Mouse (Mus musculus) left cerebral cortex, adult 8-10 months (tissue): ENCODE data around the gene Sh3kbp1. TPM values are rescaled to one million over a fixed set of nuclear protein-coding genes. Genes with fewer than 3 reads are reported as not detected.

Source experiments
- DNase-seq, 2 experiments: peaks; one replicate each; pipeline ENCODE4 v3.0.0; 2022; ENCODE audit warnings: low spot score in 2 of 2
- total RNA-seq, 4 experiments: library from RNA; stranded (reverse); gene quantifications; 2 replicates each; pipeline ENCODE4 v1.2.4; 2022

Sh3kbp1 gene
- total RNA-seq, 4 experiments from 2014 or later: 56.2 to 61.8 (median 59.0) TPM

DNA sequence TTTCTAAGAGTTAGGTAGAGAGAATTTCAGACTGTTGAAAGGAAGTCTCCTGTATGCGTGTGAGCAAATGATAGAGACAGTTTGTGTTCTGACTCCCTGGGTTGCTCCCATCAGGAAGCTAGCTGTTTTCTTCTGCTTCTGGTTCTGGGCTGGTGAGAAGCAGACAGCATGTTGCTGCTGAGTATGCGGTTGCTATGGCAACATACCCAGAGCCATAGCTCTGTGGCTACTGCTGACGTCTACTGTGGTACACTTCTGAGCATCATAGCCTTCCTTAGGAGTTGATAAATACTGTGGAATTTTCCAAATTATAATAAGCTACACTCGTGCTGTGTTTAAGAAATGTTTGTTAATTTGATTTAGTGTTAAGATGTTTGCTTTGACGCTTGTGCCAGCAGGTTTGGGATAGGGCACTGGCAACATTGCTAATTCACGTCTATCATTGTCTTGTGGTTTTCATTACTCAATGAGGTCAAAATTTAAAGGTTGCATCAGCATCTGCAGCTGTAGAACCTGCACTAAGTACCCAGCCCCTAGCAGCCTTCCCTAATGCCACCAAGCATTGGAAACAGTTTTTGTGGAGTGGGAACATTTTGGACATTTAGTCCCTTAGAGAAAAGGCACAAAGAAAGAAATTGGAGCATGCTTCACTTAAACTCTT, 202.2 kb downstream of the Sh3kbp1 start:
- DNase-seq: peak in 1 of 2 experiments; percentile 59

DNA sequence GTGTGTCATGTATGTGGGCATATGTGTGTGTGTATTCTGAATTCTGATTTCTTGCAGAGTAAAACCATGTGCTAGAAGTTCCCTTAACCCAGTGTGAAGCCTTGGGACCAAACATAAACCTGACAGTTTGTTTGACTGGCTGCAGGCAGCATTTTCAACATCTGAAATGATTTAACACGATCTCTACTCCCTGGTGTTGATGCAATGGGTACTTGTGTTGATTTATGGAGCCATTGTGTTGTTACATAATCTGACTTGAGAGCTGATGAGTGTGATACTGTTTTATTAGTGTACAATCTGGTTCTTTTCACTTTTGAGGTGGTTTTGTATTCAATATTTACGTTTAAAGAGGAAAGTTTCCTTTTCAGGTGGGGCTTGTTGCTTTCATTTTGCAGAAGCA, 204.1 kb downstream of the Sh3kbp1 start:
- DNase-seq: no peak

DNA sequence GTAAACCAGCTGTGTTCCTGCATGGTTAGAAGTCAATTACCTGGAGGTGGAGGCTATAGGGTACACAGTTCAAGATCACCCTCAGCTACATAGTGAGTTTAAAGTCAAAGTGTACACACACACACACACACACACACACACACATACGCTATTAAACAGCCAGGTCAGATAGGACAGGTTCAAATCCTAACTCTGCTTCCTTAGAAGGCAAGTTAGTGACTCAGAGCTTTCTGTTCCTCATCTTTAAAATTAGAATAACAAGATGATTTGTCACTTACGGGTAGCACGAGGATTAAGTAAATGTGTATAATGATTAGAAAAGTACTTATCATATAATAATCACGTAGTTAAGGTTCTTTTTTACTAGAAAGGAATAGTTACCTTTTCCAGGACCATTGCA, 208.2 kb downstream of the Sh3kbp1 start:
- no peak for DNase-seq

DNA sequence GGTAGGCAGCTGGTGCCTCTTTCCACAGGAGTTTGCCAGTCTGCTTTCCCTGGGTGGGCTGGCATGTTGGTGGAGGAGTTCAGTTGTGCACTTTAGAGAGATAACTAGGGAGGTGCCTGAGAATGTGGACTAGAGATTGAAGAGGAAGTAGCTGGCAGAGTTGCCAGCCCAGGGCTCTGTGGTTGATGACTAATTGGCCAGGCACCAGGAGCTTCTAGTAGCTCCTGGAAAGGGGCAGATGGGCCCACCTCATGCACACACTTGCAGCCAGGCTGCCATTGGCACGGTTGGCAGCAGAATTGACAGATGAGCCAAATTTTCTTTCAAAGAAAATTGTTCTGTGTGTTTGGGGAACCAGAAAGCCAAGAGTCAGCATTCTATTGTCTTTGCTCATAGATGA, 210.3 kb downstream of the Sh3kbp1 start:
- peak in 1 of 2 experiments; percentile 33 for DNase-seq

DNA sequence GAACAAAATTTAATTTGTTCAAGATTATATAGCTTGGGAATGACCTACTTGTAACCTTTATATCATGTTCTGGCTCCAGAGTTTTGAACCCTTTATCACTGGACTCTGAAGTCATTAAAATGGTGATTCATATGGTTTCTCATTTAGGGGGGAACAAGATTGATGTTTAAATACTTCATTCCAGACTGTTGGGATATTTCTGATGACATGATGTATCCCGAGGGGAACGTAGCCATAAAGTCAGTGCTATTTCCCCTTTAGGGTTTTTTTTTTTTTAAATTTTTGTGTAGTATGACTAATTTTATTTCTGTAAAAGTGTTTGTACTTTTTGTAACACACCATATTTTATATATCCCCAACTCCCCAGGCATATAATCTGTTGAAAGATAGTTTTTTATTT, 212.7 kb downstream of the Sh3kbp1 start:
- no peak for DNase-seq

DNA sequence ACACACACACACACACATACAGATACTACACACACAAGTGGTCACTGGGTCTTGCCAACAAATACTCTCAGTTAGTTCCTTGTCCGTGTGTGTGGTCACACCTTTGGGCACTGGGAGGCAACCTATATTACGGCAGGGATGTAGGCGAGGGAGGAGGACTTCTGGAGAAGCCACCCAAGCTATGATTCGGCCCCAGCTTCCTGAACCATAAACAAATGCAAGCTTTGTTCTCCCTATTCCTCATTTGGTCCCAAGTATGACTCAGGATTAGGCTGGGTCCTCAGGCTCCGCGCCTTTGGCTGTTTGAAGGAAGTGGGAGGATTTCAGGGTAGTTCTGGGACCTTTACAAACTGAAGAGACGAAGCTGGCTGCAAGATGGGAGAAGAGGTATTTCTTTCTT, 213.2 kb downstream of the Sh3kbp1 start:
- DNase-seq: no peak

DNA sequence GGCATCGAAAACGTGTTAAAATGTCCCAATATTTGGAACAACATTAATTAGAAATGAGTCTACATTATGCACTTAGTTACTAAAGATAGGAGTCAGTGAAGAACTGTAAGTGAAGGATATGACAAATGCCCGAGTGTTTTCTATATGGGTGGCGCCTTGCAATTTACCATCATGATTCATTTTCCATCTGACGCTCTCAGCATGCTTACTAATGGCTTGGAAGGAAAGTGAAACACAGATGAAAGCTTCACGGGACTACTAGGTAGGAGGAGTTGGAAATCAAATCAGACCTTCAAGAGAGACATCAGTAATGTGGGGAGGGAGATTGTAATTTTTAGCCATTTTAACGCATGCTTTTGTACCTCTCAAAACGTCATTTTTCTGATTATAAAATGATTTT, 223.7 kb downstream of the Sh3kbp1 start:
- no peak for DNase-seq

DNA sequence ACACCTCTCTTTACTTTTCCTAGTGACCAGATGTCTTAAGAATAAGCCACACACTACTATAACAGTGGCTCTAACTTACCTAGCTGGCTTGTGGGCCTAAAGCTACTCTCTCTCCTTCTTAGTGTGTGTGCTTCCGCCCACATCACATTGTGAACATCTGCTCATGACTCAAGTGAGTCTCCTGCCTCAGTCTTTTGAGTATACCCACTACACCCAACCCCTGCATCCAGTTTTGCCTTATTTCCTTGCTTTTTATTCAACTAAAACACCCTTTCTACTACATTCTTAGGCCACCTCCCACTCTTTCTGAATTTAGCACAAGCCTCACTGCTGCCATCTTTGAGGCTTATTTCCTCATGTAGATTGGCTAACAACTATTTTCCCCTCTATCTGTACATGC, 229.8 kb downstream of the Sh3kbp1 start:
- DNase-seq: peak in 1 of 2 experiments; percentile 52

DNA sequence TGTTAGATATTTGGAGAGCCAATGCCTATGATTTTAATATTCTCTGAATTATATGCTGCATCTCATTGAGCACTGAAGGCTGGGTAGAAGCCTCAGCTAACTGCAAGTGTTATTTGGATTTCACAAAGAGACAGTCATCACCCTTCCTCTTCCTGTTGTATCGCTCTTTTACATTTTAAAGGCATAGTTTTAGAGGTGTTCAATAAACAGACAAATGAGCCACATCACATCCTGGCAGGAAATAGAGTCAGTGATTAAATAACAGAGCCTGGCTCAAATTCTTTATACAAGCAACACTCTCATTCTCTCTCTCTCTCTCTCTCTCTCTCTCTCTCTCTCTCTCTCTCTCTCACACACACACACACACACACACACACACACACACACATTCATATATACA, 231.1 kb downstream of the Sh3kbp1 start:
- no peak for DNase-seq

DNA sequence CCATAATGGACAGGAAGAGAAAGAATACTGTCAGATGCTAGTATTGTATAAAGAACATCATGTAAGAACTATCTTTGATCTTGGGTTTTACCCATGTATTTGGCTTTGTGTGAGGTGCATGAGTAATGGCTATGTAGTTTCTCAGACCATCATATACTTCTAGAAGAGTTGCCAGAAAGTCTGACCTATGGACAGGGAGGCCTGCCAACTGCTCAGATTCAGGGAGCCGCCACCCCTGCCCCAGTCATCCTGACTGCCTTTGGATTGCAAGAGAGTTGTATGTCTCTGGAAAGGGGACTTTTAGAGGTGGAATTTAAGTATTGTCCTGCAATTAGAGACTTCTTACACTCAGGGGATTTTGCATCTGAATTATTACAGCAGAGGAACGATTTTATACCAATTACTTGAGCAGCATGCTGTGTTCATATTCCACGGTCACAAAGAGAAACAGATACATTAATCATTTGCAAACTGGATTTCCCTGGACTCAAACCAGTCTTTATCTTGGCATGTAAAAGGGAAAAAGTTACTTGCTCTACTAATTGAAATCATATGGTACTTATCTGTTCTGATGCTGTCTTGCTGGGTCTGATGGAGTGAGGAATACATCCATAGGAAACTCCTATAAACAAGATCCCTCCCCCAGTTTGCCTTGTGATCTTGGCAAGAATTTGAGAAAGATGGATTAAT, 233.9 kb downstream of the Sh3kbp1 start:
- DNase-seq: no peak

DNA sequence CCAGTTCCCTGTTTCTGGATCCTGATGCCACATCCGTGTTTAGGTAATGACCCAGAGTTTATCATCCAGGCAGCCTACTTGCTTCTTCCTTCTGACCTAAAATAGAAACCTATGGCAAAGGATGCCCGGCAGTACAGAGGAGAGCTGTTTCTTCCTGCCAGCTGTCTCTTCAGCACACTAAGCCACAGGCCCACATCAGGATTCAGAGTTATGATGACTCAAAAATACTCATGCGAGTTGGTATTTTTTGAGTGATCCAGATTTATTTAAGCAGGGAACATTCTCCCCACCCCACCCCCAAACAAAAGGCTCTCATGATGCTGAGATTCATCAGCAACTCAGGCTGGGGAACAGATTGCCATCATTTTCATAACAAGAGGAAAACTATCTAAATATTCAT, 240.6 kb downstream of the Sh3kbp1 start:
- peak in 1 of 2 experiments; percentile 12 for DNase-seq

DNA sequence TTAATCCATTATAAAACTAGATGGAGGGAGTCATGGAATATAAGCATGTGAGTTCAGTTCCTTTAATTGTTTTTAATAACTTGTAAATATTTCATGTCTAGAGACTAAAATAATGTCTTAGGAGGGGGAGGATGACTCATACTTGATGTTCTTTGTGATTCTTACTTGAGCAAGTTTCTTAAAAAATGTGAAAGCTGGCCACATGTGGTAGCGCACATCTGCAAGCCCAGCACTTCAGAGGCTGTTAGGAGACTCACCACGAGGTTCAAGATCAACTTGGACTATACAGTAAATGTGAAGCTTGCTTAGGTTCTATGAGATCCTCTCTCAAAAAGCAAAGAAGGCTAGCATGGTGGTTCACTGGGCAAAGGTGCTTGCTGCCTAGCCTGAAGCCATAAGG, 245.4 kb downstream of the Sh3kbp1 start:
- DNase-seq: no peak

DNA sequence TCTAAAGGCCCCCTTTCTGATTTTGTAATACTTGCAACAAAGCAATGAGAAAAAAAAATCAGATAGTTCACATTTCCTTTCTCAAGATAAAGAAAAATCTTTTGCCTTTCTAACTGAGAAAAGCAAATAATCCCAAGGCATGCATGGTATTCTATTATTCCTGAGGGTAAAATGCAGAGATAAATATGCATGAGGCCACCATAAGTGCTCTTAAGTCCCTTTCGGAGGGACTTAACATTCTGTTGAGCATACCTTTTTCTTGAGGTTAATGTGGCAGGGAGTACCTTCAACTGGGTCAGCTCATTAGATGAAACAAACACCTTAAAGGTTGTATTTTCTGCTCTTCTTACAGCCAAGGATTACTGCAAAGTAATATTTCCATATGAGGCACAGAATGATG, 250.7 kb downstream of the Sh3kbp1 start:
- no peak for DNase-seq

DNA sequence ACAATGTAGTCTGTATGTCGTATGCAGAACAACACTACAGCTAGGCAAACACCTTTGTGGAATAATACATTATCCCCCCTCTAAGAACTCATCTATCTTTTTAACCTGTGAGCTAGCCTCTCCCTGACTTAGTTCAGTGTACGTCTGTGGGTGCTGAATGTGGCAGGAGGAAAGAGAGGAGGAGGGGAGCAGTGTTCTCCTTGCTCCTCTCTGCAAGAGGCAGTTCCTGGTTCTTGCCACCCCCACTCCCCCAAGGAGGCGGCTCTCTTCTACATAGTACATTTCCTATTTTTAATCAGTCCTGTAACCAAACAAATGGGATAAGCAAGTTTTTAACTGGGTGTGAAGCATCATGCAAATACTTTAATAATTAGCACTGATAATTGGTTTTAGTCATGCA, 252.4 kb downstream of the Sh3kbp1 start:
- DNase-seq: peak in 1 of 2 experiments; percentile 7

DNA sequence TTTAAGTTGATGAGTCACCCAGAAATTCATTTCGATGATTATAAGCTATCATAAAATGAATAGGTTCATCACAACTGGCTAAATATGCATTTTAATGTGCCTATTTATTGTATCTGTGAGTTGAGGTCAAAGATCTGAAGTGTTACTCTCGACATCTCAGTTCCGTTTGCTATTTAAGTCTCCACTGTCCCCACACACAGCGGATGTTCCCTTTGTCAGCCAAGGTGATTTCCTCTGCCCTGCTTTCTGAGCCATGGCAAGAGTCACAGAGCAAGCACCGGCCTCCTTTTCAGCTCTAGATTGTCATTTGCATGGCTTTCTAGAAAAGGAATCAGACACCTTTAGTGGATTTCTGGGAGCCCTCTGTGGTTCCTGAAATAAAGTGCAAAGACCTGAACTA, 254.5 kb downstream of the Sh3kbp1 start:
- no peak for DNase-seq

DNA sequence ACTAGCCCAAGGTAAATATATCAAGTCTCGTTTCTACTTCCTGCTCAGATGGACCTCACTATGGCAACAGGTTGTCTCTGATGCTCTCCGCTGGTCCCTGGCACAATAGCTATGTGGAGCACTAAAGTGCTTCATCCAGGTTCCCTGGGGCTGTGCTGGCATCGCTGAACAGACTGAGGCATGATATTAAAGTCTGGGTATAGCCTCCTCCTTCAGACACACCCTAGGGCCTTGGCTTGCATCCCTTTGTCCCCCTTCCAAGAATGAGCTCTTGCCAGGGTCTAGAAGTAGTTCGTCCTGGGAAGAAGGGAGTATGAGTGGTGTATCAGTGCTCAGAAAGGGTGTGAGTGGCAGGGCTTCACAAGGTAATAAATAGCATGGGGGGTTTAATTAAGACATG, 269.5 kb downstream of the Sh3kbp1 start:
- DNase-seq: no peak

DNA sequence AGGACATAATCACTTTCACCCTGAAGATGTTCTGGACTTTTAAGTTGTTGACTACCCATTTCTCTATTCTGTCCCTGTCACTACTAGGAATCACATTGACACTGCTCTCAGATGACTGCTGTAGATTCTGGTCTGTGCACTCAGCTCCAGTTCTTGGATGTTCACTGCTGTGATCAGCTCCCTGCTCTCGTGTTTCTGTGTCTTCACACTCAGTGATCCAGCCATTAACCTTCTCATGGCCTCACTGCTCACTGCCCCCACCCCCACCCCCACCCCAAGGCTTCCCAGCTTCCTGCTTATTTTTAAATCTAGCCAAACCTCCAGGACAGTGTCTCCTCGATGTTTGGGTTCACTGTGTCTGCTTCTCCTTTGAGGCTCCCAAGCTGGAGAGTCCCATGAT, 271.0 kb downstream of the Sh3kbp1 start:
- no peak for DNase-seq

DNA sequence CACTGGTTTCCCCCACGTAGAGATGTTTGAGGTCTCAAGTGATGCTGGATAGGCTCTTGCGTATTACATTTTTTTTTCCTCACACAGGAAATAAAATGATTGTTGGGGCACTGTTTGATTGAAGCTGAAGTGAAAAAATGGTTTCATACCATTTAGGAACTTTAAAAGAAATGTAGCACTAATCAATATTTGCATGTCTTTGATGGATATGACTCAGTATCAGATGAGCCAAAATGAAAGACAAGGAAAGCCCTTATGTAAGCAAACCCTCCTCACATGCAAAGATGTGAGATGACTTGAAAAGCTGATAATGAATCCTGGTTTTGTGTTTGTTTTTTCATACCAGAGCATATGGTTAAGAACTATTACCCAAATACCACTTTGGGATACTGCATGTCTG, 272.0 kb downstream of the Sh3kbp1 start:
- DNase-seq: no peak

DNA sequence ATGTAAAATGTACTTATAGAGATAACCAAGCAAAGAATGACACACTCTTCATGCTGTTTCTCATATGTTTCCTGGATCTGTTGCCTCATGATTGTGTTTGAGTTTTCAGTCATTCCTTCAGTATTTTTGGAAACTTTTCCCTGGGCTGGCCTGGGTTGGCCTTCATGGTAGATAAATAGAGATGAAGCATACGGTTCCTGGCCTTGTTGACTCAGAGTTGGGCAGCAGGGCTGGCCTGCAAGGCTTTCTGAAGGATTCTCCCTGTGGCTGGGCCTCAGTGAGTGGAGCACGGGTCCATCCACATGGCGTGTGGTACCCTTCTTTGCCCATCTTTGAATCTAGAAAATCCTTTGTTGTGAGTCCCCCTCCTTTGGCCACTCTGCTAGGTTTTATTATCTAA, 276.3 kb downstream of the Sh3kbp1 start:
- no peak for DNase-seq

DNA sequence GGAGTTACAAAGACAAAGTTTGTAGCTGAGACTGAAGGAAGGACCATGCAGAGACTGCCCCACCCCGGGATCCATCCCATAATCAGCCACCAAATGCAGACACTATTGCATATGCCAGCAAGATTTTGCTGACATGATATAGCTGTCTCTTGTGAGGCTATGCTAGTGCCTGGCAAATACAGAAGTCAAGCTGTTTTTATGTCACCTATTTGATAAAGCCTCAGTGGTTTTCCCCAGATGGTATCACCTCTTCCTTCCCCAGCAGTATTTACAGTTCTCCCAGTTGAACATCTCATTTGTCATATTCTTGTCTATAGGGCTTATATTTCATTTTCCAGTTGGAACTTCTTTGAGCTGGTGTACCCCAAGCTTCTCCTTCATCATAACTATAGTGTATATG, 280.6 kb downstream of the Sh3kbp1 start:
- DNase-seq: no peak

DNA sequence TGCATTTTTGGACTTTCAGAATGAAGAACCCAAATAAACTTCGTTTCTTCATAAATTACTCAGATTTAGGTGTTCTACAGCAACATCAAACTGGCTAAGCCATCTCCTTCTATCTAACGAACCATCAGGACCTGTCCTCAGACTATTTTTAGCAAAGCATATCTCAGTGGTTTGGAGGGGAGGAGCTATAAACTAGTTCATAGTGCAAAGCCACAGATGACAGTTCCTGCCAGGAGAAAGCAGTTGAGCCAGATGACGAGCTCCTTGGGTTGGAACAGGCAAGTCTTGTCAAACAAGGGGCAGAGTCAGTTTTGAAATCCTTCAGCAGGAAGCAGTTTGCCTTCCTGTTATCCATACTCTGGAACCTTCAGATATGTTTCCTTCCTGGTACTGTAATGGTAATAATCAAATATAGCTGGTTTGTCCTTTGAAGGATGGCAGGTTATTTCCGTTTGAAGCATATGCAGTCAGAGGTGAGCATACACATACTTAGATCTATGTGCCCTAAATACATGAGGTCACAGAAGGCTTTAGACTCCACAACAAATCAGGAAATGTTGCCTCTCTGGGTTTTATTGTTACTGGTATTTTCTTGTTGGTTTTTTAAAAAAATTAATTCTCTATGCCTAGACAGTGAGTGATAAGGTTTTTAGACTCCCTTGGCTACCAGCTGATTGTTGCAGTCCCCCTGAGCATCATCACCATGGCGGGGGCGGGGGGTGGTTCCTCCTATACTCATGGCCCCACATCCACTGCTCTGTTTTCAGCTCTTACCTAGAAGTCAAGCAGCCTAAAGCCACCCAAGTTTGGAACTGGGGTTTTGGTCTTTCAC, 282.6 kb downstream of the Sh3kbp1 start:
- no peak for DNase-seq

DNA sequence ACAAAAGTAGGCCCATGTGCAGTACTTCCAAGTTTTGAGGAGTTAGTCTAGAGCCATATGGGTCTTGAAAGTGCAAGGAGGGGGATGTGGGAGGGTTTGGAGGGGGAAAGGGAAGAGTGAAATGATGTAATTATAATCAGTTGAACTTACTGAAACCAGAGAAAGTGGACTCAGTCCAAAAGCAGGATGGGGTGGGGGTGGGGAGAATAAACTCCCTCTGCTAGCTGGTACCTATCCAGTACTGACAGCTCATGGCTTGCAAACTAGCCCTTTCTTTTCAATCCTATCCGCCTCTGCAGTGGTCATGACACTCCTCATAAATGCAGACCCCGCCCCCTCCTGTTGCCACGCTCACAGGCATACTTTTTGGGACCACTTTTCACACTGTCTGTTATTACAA, 283.5 kb downstream of the Sh3kbp1 start:
- DNase-seq: no peak
